Mouse (Mus musculus) lung, embryonic 16.5 days (tissue): Measurements from ENCODE around the gene Slc26a1. TPM values are rescaled to one million over a fixed set of nuclear protein-coding genes. Genes with fewer than 3 reads are reported as not detected.

ENCODE experiments used
- ATAC-seq: fragments of 200-750 bp; cut with Nextera tagmentation; 2 replicates; pipeline ENCODE4 v1.8.0; 2017; ENCODE audit warnings: low read depth, mild to moderate bottlenecking, moderate library complexity
- H3K27ac ChIP-seq: fragments of 300-500 bp; sonication (generic); 2 replicates; pipeline ENCODE4 v1.5.1; 2014; ENCODE audit warnings: mild to moderate bottlenecking, control low read depth, low read length
- H3K27me3 ChIP-seq: fragments of 300-500 bp; sonication (generic); 2 replicates; pipeline ENCODE4 v1.6.1; 2014; ENCODE audit warnings: low read depth, low read length, mixed read lengths; ENCODE audit not compliant: control insufficient read depth, insufficient read depth
- H3K36me3 ChIP-seq: fragments of 300-500 bp; sonication (generic); 2 replicates; pipeline ENCODE4 v1.6.1; 2014; ENCODE audit warnings: low read length; ENCODE audit not compliant: control insufficient read depth, insufficient read depth
- H3K4me1 ChIP-seq: fragments of 300-500 bp; sonication (generic); replicated peaks from 2 replicates; pipeline ENCODE4 v1.6.1; 2014; ENCODE audit warnings: low read length, mixed read lengths; ENCODE audit not compliant: control insufficient read depth, insufficient read depth
- H3K4me2 ChIP-seq: fragments of 300-500 bp; sonication (generic); 2 replicates; pipeline ENCODE4 v1.6.1; 2014; ENCODE audit warnings: low read depth, low read length, control low read depth
- H3K4me3 ChIP-seq: fragments of 300-500 bp; sonication (generic); 2 replicates; pipeline ENCODE4 v1.5.1; 2014; ENCODE audit warnings: mild to moderate bottlenecking, low read length, control low read depth
- H3K9ac ChIP-seq: fragments of 300-500 bp; sonication (generic); 2 replicates; pipeline ENCODE4 v1.6.1; 2014; ENCODE audit warnings: low read length, control low read depth
- H3K9me3 ChIP-seq: fragments of 300-500 bp; sonication (generic); 2 replicates; pipeline ENCODE4 v1.6.1; 2016; ENCODE audit warnings: low read length; ENCODE audit not compliant: control insufficient read depth
- WGBS: fragments of 180-500 bp; shearing (Covaris S2); extraction: QIAGEN DNeasy Blood & Tissue Kit; methylation state at CpG from one replicate; pipeline ENCODE4 v1.1.7; 2014; 5-methylcytosine and 5-hydroxymethylcytosine counted together
- polyA plus RNA-seq: library from polyadenylated mRNA; unstranded; fragments of >200 nt; fragmentation: Nextera tagmentation; extraction: Ambion mirVana; gene quantifications from 2 replicates; pipeline ENCODE4 v1.2.1, GENCODE M21; 2015

The Slc26a1 gene
- polyA plus RNA-seq, 1 experiment from 2014 or later = 0.51 TPM

DNA sequence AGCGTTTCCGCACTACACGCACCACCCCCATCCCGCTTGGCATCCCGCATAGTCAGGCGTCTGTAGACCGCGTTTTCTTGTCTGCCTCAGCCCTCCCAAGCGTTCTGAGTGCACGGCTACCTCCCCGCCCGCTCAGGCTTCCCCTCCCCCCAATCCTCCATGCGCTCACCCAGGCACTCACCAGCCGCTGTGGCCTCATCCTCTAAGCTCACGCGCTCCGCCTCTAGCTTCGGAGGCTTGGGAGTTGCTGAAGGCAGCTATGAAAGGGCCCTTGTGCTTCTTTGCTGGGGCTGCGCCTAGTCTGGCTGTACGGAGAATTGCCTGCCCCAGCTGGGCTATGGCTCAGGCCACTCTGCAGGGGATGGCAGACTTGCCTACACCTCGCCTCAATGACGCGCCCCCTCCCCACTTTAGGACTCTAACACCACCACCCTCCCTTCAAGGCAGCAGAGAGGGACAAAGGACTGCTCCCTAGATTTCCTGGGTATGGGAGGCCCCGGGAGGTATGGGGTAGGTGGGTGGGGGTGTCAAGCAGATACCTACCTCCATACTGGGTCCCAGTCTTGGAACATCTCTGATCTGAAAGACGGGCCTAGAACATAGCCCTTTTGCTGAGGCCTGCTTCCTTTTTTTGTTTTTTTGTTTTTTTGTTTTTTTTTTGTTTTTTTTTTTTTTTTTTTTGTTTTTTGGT is 2.4 kb upstream of the Slc26a1 start:
- no peaks in the 10 kb centered on the region for H3K27me3 ChIP-seq
- H3K9ac ChIP-seq = peak overlapping the region; percentile 53
- peak; percentile 87 for ATAC-seq
- H3K4me2 ChIP-seq = peak overlapping the region; percentile 57
- H3K27ac ChIP-seq = peak overlapping the region; percentile 63
- no peaks in the 10 kb centered on the region for H3K9me3 ChIP-seq
- 3% methylated on average over 25 of the region's 25 CpGs for whole genome bisulfite sequencing
- H3K4me1 ChIP-seq = peaks cover 12% of the 10 kb centered on the region
- peak overlapping the region; percentile 38 for H3K4me3 ChIP-seq
- peaks cover under 1% of the 10 kb centered on the region; the same call in 1 of the 2 replicates for H3K36me3 ChIP-seq

DNA sequence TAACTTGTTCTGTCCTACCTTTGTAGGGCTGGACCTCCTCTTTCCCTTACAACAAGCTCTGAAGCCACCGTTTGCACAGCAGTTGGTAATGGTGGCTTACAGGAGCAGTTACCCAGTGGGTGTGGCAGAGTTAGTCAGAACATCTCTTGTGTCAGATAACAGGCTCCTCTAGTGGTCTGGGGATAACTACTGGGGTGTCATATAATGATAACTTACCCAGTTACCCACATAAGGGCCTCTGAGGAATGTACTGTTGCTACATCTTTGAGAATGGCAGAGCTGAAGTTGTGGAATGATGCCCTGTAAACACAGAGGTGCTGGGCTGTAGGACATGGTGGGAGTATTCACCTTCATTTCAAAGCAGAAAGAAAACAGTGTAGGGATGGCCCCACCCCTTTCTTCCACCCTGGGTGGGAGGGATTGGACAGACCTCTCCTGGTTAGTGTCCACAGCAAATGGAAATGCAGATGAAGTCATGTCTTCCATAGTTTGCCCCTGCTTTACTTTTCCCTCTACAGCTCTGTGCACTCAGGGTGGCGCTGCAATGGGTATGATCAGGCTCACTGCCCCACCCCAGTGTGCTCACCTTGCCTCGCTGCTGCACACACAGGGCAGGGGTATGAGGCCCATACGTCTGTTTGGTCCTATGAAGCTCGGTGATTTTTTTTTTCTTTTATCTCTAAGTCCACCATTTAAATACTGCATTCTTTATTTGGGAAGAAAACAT is 1.6 kb upstream of the Slc26a1 start:
- no peak overlapping the region for H3K27ac ChIP-seq
- peaks cover 12% of the 10 kb centered on the region for H3K4me1 ChIP-seq
- ATAC-seq = peak; percentile 44
- H3K9ac ChIP-seq = peak overlapping the region; percentile 53; the same call in 1 of the 2 replicates
- 12% methylated on average over 5 of the region's 5 CpGs for WGBS
- H3K4me3 ChIP-seq = peak overlapping the region; percentile 38
- peaks cover 4% of the 10 kb centered on the region; the same call in 1 of the 2 replicates for H3K36me3 ChIP-seq
- no peaks in the 10 kb centered on the region for H3K9me3 ChIP-seq
- H3K27me3 ChIP-seq = no peaks in the 10 kb centered on the region
- peak overlapping the region; percentile 57 for H3K4me2 ChIP-seq

- no peak overlapping the region for H3K4me2 ChIP-seq
- no peak for ATAC-seq
- WGBS = 71% methylated on average over 2 of the region's 2 CpGs
- no peak overlapping the region for H3K9ac ChIP-seq
- H3K9me3 ChIP-seq = no peaks in the 10 kb centered on the region
- no peak overlapping the region for H3K27ac ChIP-seq
- H3K4me1 ChIP-seq = peaks cover 18% of the 10 kb centered on the region
- no peaks in the 10 kb centered on the region for H3K27me3 ChIP-seq
- H3K4me3 ChIP-seq = no peak overlapping the region
- H3K36me3 ChIP-seq = peaks cover 6% of the 10 kb centered on the region
Measured at GRCm38 (mm10) chr5:108674624-108675023, 745 bp downstream of the Slc26a1 start.

DNA sequence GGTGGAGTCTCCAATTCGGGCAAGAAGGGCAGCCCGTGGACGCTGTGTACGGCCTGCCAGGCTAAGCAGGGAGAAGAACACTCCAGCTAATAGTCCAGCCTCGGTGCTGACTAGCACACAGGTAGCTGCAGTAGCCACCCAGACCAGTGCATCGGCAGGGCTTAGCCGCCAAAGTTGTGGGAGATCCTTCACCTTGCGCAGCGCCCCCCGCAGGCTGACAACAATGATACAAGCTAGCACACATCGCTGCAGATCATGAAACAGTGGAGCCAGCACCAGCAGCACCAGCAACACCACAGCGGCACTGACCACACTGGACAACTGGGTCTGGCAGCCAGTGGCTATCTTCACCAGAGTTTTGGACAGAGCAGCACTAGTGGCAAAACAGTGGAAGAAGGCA is 3.6 kb downstream of the Slc26a1 start:
- Histone ChIP-seq H3K9ac (no peak overlapping the region), H3K27me3 (no peaks in the 10 kb centered on the region), H3K4me2 (no peak overlapping the region), H3K27ac (no peak overlapping the region), H3K4me3 (no peak overlapping the region), H3K36me3 (peaks cover 6% of the 10 kb centered on the region), H3K9me3 (no peaks in the 10 kb centered on the region), H3K4me1 (peaks cover 13% of the 10 kb centered on the region)
- ATAC-seq = no peak
- 90% methylated on average over 12 of the region's 12 CpGs for WGBS

GRCm38 (mm10) chr5:108670785-108671184 is 4.6 kb downstream of the Slc26a1 start:
- no peaks in the 10 kb centered on the region for H3K9me3 ChIP-seq
- H3K9ac ChIP-seq = no peak overlapping the region
- no peak overlapping the region for H3K4me3 ChIP-seq
- peaks cover 10% of the 10 kb centered on the region for H3K4me1 ChIP-seq
- no peak overlapping the region for H3K4me2 ChIP-seq
- H3K36me3 ChIP-seq = peaks cover 6% of the 10 kb centered on the region
- H3K27me3 ChIP-seq = no peaks in the 10 kb centered on the region
- ATAC-seq = no peak
- no peak overlapping the region for H3K27ac ChIP-seq

DNA sequence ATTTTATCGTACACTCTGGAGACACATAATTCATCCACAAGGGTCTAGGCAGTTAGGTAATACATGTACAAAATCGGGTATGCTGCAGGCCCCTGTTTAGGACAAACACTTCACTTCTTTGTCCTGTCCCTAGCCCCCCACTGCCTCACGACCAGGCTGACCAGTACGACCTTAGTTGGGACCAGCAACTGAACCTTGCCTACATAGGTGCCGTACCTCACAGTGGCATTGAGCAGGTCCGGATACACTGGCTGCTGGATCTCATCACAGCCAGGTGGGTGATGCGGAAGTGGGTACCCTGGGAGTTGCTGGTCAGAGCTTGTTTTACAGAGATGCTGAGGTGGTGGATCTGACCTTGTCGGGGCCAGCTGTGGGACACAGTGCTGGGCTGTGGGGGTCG is 5.4 kb downstream of the Slc26a1 start:
- Histone ChIP-seq H3K27me3 (no peaks in the 10 kb centered on the region), H3K9me3 (no peaks in the 10 kb centered on the region), H3K4me2 (peak overlapping the region; percentile 59), H3K36me3 (peaks cover 6% of the 10 kb centered on the region), H3K27ac (no peak overlapping the region; the same call in 1 of the 2 replicates), H3K9ac (peak overlapping the region; percentile 83), H3K4me3 (peak overlapping the region; percentile 61), H3K4me1 (peaks cover 10% of the 10 kb centered on the region)
- no peak for ATAC-seq
- WGBS = 70% methylated on average over 9 of the region's 9 CpGs

DNA sequence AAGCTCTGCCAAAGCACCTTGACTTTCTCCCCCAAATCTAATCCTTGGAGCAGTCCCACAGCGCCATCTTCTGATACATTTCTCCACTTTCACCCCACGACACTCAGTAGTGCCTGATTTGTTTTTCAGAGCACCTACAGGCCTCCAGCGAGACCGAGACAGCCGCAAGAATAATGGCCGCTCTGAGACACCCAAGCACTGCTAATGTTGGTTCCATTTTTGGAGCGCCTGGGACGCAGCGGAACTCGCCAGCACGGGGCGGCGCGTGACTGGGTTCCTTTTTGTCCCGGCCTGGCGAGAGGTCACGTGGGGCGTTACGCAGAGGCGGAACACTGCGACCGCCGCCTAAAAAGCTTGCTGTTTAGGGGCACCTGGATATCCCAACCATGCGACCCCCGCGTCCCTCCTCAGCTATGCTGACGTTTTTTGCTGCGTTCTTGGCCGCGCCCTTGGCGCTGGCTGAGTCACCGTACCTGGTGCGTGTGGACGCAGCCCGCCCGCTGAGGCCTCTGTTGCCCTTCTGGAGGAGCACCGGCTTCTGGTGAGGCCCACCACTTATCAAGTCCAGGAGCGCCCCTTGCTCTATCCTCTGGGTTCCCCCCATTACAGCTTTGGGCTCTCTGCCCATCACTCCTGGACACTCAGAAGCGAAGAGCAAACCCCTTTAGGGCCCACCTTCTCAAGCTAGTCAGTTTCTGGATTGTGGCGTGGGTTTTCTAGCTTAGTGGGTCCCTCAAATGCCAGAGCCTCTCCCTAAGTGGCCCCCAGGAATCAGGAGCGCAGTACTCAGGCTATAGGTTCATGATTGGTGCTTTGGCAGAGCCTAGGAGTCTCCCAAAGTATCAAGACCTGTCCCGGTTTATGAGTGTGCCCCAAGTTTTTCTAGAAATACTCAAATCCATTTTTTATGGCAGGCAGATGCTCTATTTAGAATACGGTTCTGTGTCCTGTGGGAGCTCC is 6.1 kb downstream of the Slc26a1 start, which contains the start of gene Dgkq:
Gene Dgkq (minus strand): TSS at position 696 of the 960 bp plus-strand sequence.
- H3K4me2 ChIP-seq = peak within 1 kb of the TSS; percentile 59
- no peaks in the 10 kb centered on the region for H3K9me3 ChIP-seq
- ATAC-seq = peak; percentile 91
- H3K27ac ChIP-seq = peak within 1 kb of the TSS; percentile 82
- H3K36me3 ChIP-seq = peaks cover 6% of the 10 kb centered on the region
- H3K9ac ChIP-seq = peak within 1 kb of the TSS; percentile 83
- 6% methylated on average over 43 of the region's 43 CpGs for WGBS
- no peaks in the 10 kb centered on the region for H3K27me3 ChIP-seq
- H3K4me3 ChIP-seq = peak within 1 kb of the TSS; percentile 61
- peaks cover 10% of the 10 kb centered on the region for H3K4me1 ChIP-seq

- Histone ChIP-seq H3K9ac (peak overlapping the region; percentile 83), H3K36me3 (peaks cover 6% of the 10 kb centered on the region), H3K27me3 (no peaks in the 10 kb centered on the region), H3K4me1 (peaks cover 10% of the 10 kb centered on the region), H3K4me2 (peak overlapping the region; percentile 59), H3K9me3 (no peaks in the 10 kb centered on the region), H3K4me3 (peak overlapping the region; percentile 61), H3K27ac (peak overlapping the region; percentile 82)
- ATAC-seq = no peak
- 7% methylated on average over 3 of the region's 3 CpGs for WGBS
Measured at GRCm38 (mm10) chr5:108668387-108668932, 6.9 kb downstream of the Slc26a1 start.
